Mouse (Mus musculus) intestine, embryonic 14.5 days (tissue): ENCODE measurements at regions not wholly inside any gene's neighbourhood (a gene's known extent, or its start where the extent isn't known, plus 50 kb on each side); places are given as distances from the start of the nearest gene placed in this dataset.
A peak's percentile ranks its signal among the peaks of the same experiment; 100 is the strongest.
"Not testable (repeated sequence)": the region's sequence is repeated elsewhere in the genome, so short reads cannot be mapped to it uniquely, and the experiment has no call there.

Experiments used
- ATAC-seq: fragments of 200-750 bp; cut with Nextera tagmentation; replicated peaks from 2 replicates; pipeline ENCODE4 v1.8.0; 2017; ENCODE audit warnings: low read depth, moderate number of reproducible peaks, moderate TSS enrichment, moderate library complexity; ENCODE audit not compliant: low FRiP score, low TSS enrichment
- DNase-seq: peaks from one replicate; pipeline ENCODE4 v3.0.0-alpha.2; 2018; ENCODE audit warnings: low spot score
- H3K27ac ChIP-seq: fragments of 300-500 bp; sonication (generic); 2 replicates; pipeline ENCODE4 v1.5.1; 2014; ENCODE audit warnings: low read depth, mild to moderate bottlenecking, control low read depth
- H3K27me3 ChIP-seq: fragments of 300-500 bp; sonication (generic); replicated peaks from 2 replicates; pipeline ENCODE4 v1.6.1; 2014; ENCODE audit warnings: low read length, control low read depth; ENCODE audit not compliant: control insufficient read depth, insufficient read depth
- H3K36me3 ChIP-seq: fragments of 300-500 bp; sonication (generic); 2 replicates; pipeline ENCODE4 v1.6.1; 2014; ENCODE audit warnings: low read length, control low read depth; ENCODE audit not compliant: control insufficient read depth, insufficient read depth
- H3K4me1 ChIP-seq: fragments of 300-500 bp; sonication (generic); replicated peaks from 2 replicates; pipeline ENCODE4 v1.6.1; 2014; ENCODE audit warnings: low read length, control low read depth, mixed read lengths; ENCODE audit not compliant: control insufficient read depth, insufficient read depth
- H3K4me2 ChIP-seq: fragments of 300-500 bp; sonication (generic); 2 replicates; pipeline ENCODE4 v1.6.1; 2014; ENCODE audit warnings: low read length
- H3K4me3 ChIP-seq: fragments of 300-500 bp; sonication (generic); 2 replicates; pipeline ENCODE4 v1.5.1; 2014; ENCODE audit warnings: low read depth, low read length, control low read depth, mixed read lengths
- H3K9ac ChIP-seq: fragments of 300-500 bp; sonication (generic); 2 replicates; pipeline ENCODE4 v1.6.1; 2014; ENCODE audit warnings: mild to moderate bottlenecking, low read length
- H3K9me3 ChIP-seq: fragments of 300-500 bp; sonication (generic); 2 replicates; pipeline ENCODE4 v1.6.1; 2016; ENCODE audit warnings: low read length, control low read depth; ENCODE audit not compliant: control insufficient read depth
- WGBS: fragments of 180-500 bp; shearing (Covaris S2); extraction: QIAGEN DNeasy Blood & Tissue Kit; methylation state at CpG from one replicate; pipeline ENCODE4 v1.1.7; 2014; 5-methylcytosine and 5-hydroxymethylcytosine counted together

- ATAC-seq, DNase-seq, H3K36me3 ChIP-seq, H3K9me3 ChIP-seq, H3K27ac ChIP-seq, H3K27me3 ChIP-seq, H3K9ac ChIP-seq, H3K4me3 ChIP-seq, H3K4me2 ChIP-seq, H3K4me1 ChIP-seq: not testable (repeated sequence)
Observed at GRCm38 (mm10) chr16:15462856-15463255, 145.6 kb downstream of the Gm21897 start.

DNA sequence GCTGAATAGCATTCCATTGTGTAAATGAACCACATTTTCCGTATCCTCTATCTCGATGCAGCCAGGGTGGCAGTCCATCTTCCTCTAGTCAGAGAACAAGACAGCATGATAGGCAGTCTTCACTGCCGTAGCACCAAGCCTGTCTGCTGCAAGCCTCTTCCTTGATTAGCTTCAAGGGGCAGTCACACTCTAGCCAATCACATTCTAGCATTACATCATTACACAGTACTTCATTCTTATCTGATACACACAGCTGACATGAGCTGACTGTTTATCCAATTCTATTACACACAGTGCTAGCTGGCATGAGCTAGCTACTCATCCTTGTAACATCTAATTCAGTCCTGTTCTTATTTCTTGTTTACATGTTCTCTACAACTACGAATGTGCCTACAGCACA is 156.6 kb downstream of the Gm21897 start:
- 67% methylated on average over 4 of the region's 4 CpGs for WGBS
- Histone ChIP-seq H3K4me3 (no peak overlapping the region), H3K36me3 (no peaks in the 10 kb centered on the region), H3K9me3 (no peaks in the 10 kb centered on the region), H3K4me1 (no peaks in the 10 kb centered on the region), H3K4me2 (no peak overlapping the region), H3K27ac (no peak overlapping the region), H3K9ac (no peak overlapping the region), H3K27me3 (no peaks in the 10 kb centered on the region)
- ATAC-seq: no peak
- DNase-seq: no peak

GRCm38 (mm10) chr16:15478876-15479275 is 161.6 kb downstream of the Gm21897 start:
- DNase-seq: no peak
- ATAC-seq: no peak
- H3K36me3 ChIP-seq: no peaks in the 10 kb centered on the region
- no peak overlapping the region for H3K4me2 ChIP-seq
- H3K9me3 ChIP-seq: no peaks in the 10 kb centered on the region
- no peak overlapping the region for H3K27ac ChIP-seq
- no peaks in the 10 kb centered on the region for H3K27me3 ChIP-seq
- 73% methylated on average over 1 of the region's 1 CpGs for WGBS
- H3K9ac ChIP-seq: no peak overlapping the region
- no peaks in the 10 kb centered on the region for H3K4me1 ChIP-seq
- H3K4me3 ChIP-seq: no peak overlapping the region

DNA sequence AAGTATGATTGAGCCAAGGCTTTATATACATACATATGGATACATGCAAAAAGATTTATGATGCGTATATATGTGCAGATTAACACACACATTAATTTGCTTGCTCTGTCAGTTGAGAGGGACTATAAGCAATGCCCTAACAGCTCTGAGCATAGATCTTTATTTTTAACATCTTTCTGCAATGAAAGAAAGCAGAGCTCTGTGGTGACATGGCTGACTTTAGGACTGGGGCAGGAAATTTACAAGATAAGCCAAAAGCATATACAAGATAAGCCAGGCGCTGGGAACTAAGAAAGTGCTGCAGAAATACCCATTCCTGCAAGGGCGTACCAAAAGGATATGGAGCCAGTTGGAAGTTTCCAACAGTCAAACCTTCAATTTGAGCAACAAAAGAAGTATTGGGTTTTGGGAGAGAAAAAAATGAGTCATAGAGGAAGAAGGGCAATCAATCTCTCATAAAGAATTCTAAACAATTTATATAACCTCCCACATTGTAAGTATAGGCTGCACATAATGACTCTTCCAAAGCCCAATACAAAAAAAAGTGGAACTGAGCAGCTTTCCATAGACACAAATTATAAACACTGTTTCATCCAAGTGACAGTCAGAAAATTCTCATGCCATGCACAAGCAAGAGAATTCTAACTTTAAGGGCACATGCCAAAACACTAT is 174.2 kb downstream of the Gm21897 start:
- DNase-seq: no peak
- H3K4me1 ChIP-seq: no peaks in the 10 kb centered on the region
- no peak for ATAC-seq
- peak overlapping the region; percentile 67 for H3K27ac ChIP-seq
- no peaks in the 10 kb centered on the region for H3K9me3 ChIP-seq
- no peak overlapping the region for H3K9ac ChIP-seq
- 42% methylated on average over 3 of the region's 3 CpGs for WGBS
- H3K4me3 ChIP-seq: no peak overlapping the region
- no peaks in the 10 kb centered on the region for H3K27me3 ChIP-seq
- H3K36me3 ChIP-seq: no peaks in the 10 kb centered on the region
- H3K4me2 ChIP-seq: no peak overlapping the region

DNA sequence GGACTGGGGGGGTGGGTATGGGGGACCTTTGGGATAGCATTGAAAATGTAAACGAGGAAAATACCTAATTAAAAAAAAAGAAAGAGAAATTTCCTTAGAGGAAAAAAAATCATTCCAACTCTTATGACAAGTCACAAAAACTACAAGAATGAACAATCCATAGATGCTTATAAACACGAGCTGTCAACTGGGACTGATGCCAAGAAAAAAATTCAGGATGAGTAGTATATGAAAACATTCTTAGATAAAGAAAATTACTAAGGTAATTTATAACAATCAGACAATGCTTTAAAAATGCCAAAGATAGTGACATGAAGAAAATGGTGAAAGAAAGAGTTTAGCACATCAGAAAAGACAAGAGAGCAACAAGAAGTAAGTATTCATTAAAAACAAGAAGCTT is 176.0 kb downstream of the Gm21897 start:
- no peaks in the 10 kb centered on the region for H3K9me3 ChIP-seq
- DNase-seq (no peak), ATAC-seq (no peak)
- WGBS: 57% methylated on average over 2 of the region's 2 CpGs
- H3K4me1 ChIP-seq: no peaks in the 10 kb centered on the region
- H3K4me3 ChIP-seq: no peak overlapping the region
- no peaks in the 10 kb centered on the region for H3K36me3 ChIP-seq
- H3K4me2 ChIP-seq: no peak overlapping the region
- H3K27me3 ChIP-seq: no peaks in the 10 kb centered on the region
- no peak overlapping the region for H3K9ac ChIP-seq
- no peak overlapping the region for H3K27ac ChIP-seq
